Mouse (Mus musculus): ENCODE results near the gene Shprh.
"Not testable (repeated sequence)": the region's sequence is repeated elsewhere in the genome, so short reads cannot be mapped to it uniquely, and the experiment has no call there.

Gene Shprh

GRCm38 (mm10) chr10:11250247-11250997, 101.2 kb downstream of the Shprh start:
- DNase-seq: no peak

GRCm38 (mm10) chr10:11253581-11253980, 104.4 kb downstream of the Shprh start:
- not testable (repeated sequence) for DNase-seq

- no peak for DNase-seq
Measured at GRCm38 (mm10) chr10:11260119-11260518, 110.9 kb downstream of the Shprh start.

- DNase-seq: not testable (repeated sequence)
Measured at GRCm38 (mm10) chr10:11262292-11262691, 113.1 kb downstream of the Shprh start.

- DNase-seq: not testable (repeated sequence)
Measured at GRCm38 (mm10) chr10:11263795-11264194, 114.6 kb downstream of the Shprh start.
